Mouse (Mus musculus): ENCODE measurements at regions not wholly inside any gene's neighbourhood (a gene's known extent, or its start where the extent isn't known, plus 50 kb on each side); places are given as distances from the start of the nearest gene placed in this dataset.

DNA sequence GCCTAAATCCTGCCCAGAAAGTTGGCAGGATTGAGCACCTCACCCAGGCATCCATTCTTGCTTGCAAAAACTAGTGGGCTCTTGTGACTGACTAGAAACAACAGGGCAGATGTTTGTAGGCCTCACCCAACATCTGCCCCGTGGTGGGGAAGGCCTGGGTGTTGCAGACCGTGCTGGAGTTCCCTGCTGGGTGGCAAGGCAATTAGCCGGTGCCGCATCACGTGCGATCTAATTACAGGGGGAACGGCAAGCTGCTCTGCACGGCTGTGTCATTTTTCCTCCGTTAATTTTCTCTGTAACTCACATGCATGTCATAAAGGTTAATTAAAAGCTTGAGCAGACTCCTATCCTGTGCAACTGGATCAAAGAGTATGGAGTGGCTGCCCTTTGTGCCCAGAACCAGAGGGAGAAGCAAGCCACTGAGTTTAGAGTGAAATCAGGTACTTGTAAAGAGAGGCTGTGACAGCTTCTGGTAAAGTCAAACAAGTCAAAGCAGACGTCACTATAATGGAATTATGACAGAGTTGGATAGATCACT, 143.5 kb downstream of the Ets2 start:
- H3K4me2 ChIP-seq (ENCODE audit: low read depth, severe bottlenecking), result no peak overlapping the region
- no peak overlapping the region for H3K4me3 ChIP-seq (ENCODE audit: low read depth, low read length)
- WGBS, result 7% methylated on average over 10 of the region's 10 CpGs
- no peak overlapping the region for H3K9ac ChIP-seq (ENCODE audit: low read length)
- no peaks in the 10 kb centered on the region for H3K27me3 ChIP-seq (ENCODE audit: control insufficient read depth, insufficient read depth, low read length)
- peaks cover 42% of the 10 kb centered on the region for H3K4me1 ChIP-seq (ENCODE audit: control insufficient read depth, insufficient read depth, low read length)
- H3K9me3 ChIP-seq (ENCODE audit: control insufficient read depth, low read length), result peaks cover 2% of the 10 kb centered on the region; the same call in 1 of the 2 replicates
- ATAC-seq (ENCODE audit: insufficient number of reproducible peaks, low FRiP score, low TSS enrichment, low read depth) (no peak), DNase-seq (ENCODE audit: low spot score) (peak; percentile 68)
- H3K27ac ChIP-seq (replicated peaks; ENCODE audit: low read depth, low read length), result peak overlapping the region; percentile 92
- H3K36me3 ChIP-seq (ENCODE audit: control insufficient read depth, insufficient read depth, low read length), result no peaks in the 10 kb centered on the region

DNA sequence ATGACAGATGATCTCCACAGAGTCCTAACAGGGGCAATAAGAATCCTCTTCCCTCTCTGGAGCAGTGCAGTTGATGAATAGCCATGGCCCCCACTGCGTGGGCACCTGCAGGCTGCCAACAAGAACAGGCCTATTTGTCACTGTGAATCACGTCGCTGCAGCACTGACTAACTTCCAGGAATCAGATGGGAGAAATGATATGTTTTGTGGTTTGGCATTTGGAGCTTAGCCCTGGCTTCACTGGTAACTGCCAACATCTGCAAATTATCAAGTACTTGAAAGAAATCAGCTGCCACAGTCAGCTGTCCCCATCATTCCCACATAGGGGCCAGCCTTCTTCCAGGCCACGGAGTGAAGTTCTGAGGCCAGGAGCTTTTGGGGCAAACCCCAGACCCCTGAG, 142.8 kb downstream of the Ets2 start:
- Histone ChIP-seq H3K4me3 (ENCODE audit: low read depth, low read length) (no peak overlapping the region), H3K27ac (replicated peaks; ENCODE audit: low read depth, low read length) (peak overlapping the region; percentile 92), H3K4me1 (ENCODE audit: control insufficient read depth, insufficient read depth, low read length) (peaks cover 42% of the 10 kb centered on the region), H3K4me2 (ENCODE audit: low read depth, severe bottlenecking) (no peak overlapping the region), H3K9ac (ENCODE audit: low read length) (no peak overlapping the region), H3K27me3 (ENCODE audit: control insufficient read depth, insufficient read depth, low read length) (no peaks in the 10 kb centered on the region), H3K36me3 (ENCODE audit: control insufficient read depth, insufficient read depth, low read length) (no peaks in the 10 kb centered on the region), H3K9me3 (ENCODE audit: control insufficient read depth, low read length) (peaks cover 2% of the 10 kb centered on the region; the same call in 1 of the 2 replicates)
- 5% methylated on average over 4 of the region's 4 CpGs for WGBS
- DNase-seq (ENCODE audit: low spot score) (peak; percentile 76), ATAC-seq (ENCODE audit: insufficient number of reproducible peaks, low FRiP score, low TSS enrichment, low read depth) (no peak)

DNA sequence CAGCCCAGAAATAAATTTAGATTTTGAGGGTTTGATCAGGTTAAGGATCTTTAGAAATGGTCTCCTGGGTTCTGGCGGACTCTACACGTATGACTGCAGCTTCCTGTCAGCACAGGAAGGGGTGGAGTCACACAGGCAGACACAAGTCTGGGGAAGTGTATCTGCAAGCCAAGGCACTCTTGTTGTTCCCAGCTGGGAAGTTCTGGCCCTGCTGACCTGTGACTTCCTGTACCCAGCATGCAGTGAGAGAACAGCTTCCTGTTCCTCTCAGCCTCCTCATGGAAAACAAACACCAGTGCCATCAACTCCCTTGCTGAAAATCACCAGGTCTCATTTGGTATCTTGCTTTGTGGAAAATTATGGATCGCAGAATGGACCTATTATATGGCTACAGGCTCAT, 140.9 kb downstream of the Ets2 start:
- H3K27ac ChIP-seq (replicated peaks; ENCODE audit: low read depth, low read length), result no peak overlapping the region
- DNase-seq (ENCODE audit: low spot score), result no peak
- no peaks in the 10 kb centered on the region for H3K36me3 ChIP-seq (ENCODE audit: control insufficient read depth, insufficient read depth, low read length)
- peaks cover 31% of the 10 kb centered on the region for H3K4me1 ChIP-seq (ENCODE audit: control insufficient read depth, insufficient read depth, low read length)
- H3K4me2 ChIP-seq (ENCODE audit: low read depth, severe bottlenecking), result no peak overlapping the region
- H3K27me3 ChIP-seq (ENCODE audit: control insufficient read depth, insufficient read depth, low read length), result no peaks in the 10 kb centered on the region
- 93% methylated on average over 3 of the region's 3 CpGs for WGBS
- H3K4me3 ChIP-seq (ENCODE audit: low read depth, low read length), result no peak overlapping the region
- H3K9me3 ChIP-seq (ENCODE audit: control insufficient read depth, low read length), result peaks cover 2% of the 10 kb centered on the region; the same call in 1 of the 2 replicates
- ATAC-seq (ENCODE audit: insufficient number of reproducible peaks, low FRiP score, low TSS enrichment, low read depth), result no peak
- no peak overlapping the region for H3K9ac ChIP-seq (ENCODE audit: low read length)

DNA sequence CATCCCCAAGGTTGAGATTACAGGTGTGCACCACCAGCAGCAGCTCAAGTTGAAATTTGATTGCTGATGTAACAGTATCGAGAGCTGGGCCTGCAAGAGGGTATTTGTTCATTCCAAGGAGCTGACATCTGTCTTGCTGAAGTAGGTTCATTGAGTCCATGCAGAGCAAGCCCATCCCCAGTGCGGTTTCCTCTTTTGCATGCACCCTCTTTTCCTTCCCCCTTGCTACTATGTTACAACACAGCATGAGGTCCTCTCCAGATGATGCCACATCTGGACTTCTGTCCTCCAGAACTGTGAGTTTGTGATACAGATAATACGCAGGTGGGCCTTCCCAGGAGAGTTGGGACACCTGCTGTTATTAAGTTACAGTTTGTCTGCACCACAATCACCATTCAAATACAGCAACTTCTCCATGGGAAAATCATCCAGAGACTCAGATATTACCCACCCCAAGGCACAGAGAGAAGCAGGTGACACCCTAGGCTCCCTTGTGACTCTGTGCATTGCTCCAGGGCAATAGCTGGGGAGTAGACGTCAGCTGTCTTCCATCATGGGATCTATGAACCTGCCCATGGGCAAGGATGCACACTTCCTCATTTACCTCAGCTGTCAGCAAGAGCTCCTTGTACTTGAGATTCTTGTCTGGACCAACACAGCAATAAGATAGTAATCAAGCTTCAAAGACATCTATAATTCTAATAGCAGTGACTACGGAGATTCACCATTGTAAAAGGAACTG, 137.8 kb downstream of the Ets2 start:
- 75% methylated on average over 5 of the region's 5 CpGs for WGBS
- Histone ChIP-seq H3K9me3 (ENCODE audit: control insufficient read depth, low read length) (peaks cover 2% of the 10 kb centered on the region; the same call in 1 of the 2 replicates), H3K27ac (replicated peaks; ENCODE audit: low read depth, low read length) (no peak overlapping the region), H3K9ac (ENCODE audit: low read length) (no peak overlapping the region), H3K4me3 (ENCODE audit: low read depth, low read length) (no peak overlapping the region), H3K27me3 (ENCODE audit: control insufficient read depth, insufficient read depth, low read length) (no peaks in the 10 kb centered on the region), H3K4me2 (ENCODE audit: low read depth, severe bottlenecking) (no peak overlapping the region), H3K36me3 (ENCODE audit: control insufficient read depth, insufficient read depth, low read length) (no peaks in the 10 kb centered on the region), H3K4me1 (ENCODE audit: control insufficient read depth, insufficient read depth, low read length) (peaks cover 9% of the 10 kb centered on the region)
- DNase-seq (ENCODE audit: low spot score), result no peak
- ATAC-seq (ENCODE audit: insufficient number of reproducible peaks, low FRiP score, low TSS enrichment, low read depth), result no peak

DNA sequence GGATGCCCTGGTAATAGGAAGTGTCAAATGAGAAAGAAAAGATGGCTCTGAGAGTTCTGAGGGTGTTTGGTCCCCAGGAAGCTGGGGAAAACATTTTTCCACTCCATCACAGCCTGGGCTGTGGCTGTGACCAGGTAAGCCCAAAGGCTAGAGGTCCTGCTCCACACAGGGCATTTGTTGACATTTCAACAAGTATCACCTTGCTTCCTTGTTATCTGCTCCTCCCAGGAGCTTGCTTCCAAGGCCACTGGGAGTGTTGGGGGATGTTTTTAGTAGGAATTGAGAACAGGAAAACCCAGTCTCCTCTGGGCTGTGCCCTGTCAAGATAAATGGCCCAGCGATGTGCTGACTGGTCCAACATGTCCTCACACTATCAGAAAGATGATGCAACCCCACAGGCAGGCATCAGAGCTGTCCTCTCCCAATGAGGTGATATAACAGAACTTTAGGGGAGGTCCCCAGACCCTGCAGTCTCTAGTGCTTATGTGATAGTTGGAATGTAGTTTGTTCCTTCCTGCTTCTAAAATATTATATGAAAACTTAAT, 137.1 kb downstream of the Ets2 start:
- no peak overlapping the region for H3K4me3 ChIP-seq (ENCODE audit: low read depth, low read length)

DNA sequence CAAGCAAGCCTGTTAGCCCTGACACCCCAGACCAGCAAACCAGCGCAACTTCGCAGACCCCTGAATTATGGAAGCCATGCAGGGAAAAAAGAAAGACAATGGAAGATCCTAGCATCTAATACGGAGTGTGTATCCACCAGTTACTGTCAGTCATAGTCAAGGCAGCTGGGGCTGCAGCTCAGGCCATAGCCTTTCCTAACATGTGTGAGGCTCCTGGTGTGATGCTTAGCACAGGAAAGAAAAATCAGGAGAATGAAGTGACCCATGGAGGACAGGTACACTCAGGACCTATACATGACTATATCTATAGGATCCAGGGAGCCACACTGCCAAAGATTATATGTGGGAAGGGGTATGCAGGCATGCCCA, 136.6 kb downstream of the Ets2 start:
- Histone ChIP-seq H3K4me1 (ENCODE audit: control insufficient read depth, insufficient read depth, low read length) (peaks cover 17% of the 10 kb centered on the region), H3K4me3 (ENCODE audit: low read depth, low read length) (no peak overlapping the region), H3K4me2 (ENCODE audit: low read depth, severe bottlenecking) (no peak overlapping the region), H3K9ac (ENCODE audit: low read length) (no peak overlapping the region), H3K27ac (replicated peaks; ENCODE audit: low read depth, low read length) (no peak overlapping the region), H3K9me3 (ENCODE audit: control insufficient read depth, low read length) (peaks cover 2% of the 10 kb centered on the region; the same call in 1 of the 2 replicates), H3K36me3 (ENCODE audit: control insufficient read depth, insufficient read depth, low read length) (no peaks in the 10 kb centered on the region), H3K27me3 (ENCODE audit: control insufficient read depth, insufficient read depth, low read length) (no peaks in the 10 kb centered on the region)
- DNase-seq (ENCODE audit: low spot score), result no peak
- no peak for ATAC-seq (ENCODE audit: insufficient number of reproducible peaks, low FRiP score, low TSS enrichment, low read depth)
- 92% methylated on average over 3 of the region's 3 CpGs for WGBS

More for the DNA sequence above, 137.1 kb downstream of the Ets2 start:
- no peak overlapping the region for H3K27ac ChIP-seq (replicated peaks; ENCODE audit: low read depth, low read length)
- H3K9me3 ChIP-seq (ENCODE audit: control insufficient read depth, low read length), result peaks cover 2% of the 10 kb centered on the region; the same call in 1 of the 2 replicates
- H3K9ac ChIP-seq (ENCODE audit: low read length), result no peak overlapping the region
- peaks cover 13% of the 10 kb centered on the region for H3K4me1 ChIP-seq (ENCODE audit: control insufficient read depth, insufficient read depth, low read length)
- DNase-seq (ENCODE audit: low spot score) (no peak), ATAC-seq (ENCODE audit: insufficient number of reproducible peaks, low FRiP score, low TSS enrichment, low read depth) (no peak)
- H3K27me3 ChIP-seq (ENCODE audit: control insufficient read depth, insufficient read depth, low read length), result no peaks in the 10 kb centered on the region
- H3K36me3 ChIP-seq (ENCODE audit: control insufficient read depth, insufficient read depth, low read length), result no peaks in the 10 kb centered on the region
- 69% methylated on average over 1 of the region's 1 CpGs for WGBS
- H3K4me2 ChIP-seq (ENCODE audit: low read depth, severe bottlenecking), result no peak overlapping the region

DNA sequence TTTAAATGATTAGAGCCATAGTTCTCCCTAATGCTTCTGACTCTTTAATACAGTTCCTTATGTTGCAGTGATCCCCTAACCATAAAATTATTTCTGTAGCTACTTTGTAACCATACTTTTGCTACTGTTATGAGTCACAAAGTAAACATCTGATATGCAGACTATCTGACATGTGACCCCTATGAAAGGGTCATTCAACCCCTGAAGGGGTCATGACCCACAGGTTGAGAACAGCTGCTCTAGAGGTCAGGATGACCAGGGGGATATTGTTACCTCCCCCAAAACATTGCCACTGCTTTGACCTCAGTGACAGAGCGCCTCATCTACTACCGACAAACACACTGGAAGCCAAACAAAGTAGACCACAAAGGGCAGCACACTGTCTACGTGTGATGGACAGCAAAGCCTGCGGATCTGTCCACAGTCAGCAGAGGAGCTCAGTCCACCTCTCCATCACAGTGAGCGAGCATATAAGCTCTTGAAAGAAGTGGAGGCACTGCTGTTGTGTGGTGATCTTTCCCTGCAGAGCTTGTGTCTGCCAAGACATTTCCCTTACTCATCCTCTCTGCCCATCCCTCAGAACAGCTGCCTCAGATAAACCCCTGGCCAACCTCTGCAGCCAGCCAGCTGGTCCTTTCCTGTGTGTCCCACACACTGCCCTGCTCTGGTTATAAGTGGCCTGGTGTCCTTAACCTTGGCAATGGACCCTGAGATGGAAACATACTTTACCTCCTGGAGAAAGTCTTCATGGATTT, 136.0 kb downstream of the Ets2 start:
- no peaks in the 10 kb centered on the region for H3K36me3 ChIP-seq (ENCODE audit: control insufficient read depth, insufficient read depth, low read length)
- H3K4me3 ChIP-seq (ENCODE audit: low read depth, low read length), result no peak overlapping the region
- H3K4me1 ChIP-seq (ENCODE audit: control insufficient read depth, insufficient read depth, low read length), result peaks cover 20% of the 10 kb centered on the region
- no peaks in the 10 kb centered on the region for H3K9me3 ChIP-seq (ENCODE audit: control insufficient read depth, low read length)
- ATAC-seq (ENCODE audit: insufficient number of reproducible peaks, low FRiP score, low TSS enrichment, low read depth), result no peak
- H3K27ac ChIP-seq (replicated peaks; ENCODE audit: low read depth, low read length), result no peak overlapping the region
- H3K9ac ChIP-seq (ENCODE audit: low read length), result no peak overlapping the region
- no peak for DNase-seq (ENCODE audit: low spot score)
- H3K27me3 ChIP-seq (ENCODE audit: control insufficient read depth, insufficient read depth, low read length), result no peaks in the 10 kb centered on the region
- 79% methylated on average over 5 of the region's 5 CpGs for WGBS
- no peak overlapping the region for H3K4me2 ChIP-seq (ENCODE audit: low read depth, severe bottlenecking)

DNA sequence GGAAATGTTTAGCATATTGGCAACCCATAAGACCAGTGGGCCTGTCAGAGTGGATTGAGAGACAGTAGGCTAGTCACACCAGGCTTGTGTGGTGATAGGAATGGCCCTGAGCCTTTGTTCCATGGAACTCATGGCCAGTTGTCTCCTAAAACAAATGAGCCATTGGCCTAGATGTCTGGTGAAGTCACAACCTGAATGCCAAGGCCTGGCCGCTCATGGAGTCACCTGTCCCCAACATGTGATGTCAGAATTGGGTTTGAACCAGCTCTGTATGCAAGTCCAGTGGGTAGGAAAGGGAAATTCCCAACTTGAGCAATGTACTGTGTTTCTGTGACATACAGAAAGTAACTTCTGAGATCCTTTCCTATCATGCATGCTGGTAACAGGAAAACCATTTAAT, 134.1 kb downstream of the Ets2 start:
- Histone ChIP-seq H3K27ac (replicated peaks; ENCODE audit: low read depth, low read length) (peak overlapping the region; percentile 84), H3K36me3 (ENCODE audit: control insufficient read depth, insufficient read depth, low read length) (no peaks in the 10 kb centered on the region), H3K4me1 (ENCODE audit: control insufficient read depth, insufficient read depth, low read length) (peaks cover 32% of the 10 kb centered on the region), H3K9me3 (ENCODE audit: control insufficient read depth, low read length) (no peaks in the 10 kb centered on the region), H3K4me2 (ENCODE audit: low read depth, severe bottlenecking) (no peak overlapping the region), H3K27me3 (ENCODE audit: control insufficient read depth, insufficient read depth, low read length) (no peaks in the 10 kb centered on the region), H3K4me3 (ENCODE audit: low read depth, low read length) (no peak overlapping the region), H3K9ac (ENCODE audit: low read length) (no peak overlapping the region)
- WGBS, result 93% methylated on average over 1 of the region's 1 CpGs
- DNase-seq (ENCODE audit: low spot score) (no peak), ATAC-seq (ENCODE audit: insufficient number of reproducible peaks, low FRiP score, low TSS enrichment, low read depth) (no peak)

Data from limb, embryonic 11.5 days (tissue).